Mouse (Mus musculus) erythroblast, adult 5-6 weeks (primary cell): Measurements from ENCODE around the gene Ppp2r2c. TPM values are rescaled to one million over a fixed set of nuclear protein-coding genes. Genes with fewer than 3 reads are reported as not detected.

ENCODE experiments used
- ATAC-seq: replicated peaks from 2 replicates; pipeline ENCODE4 v1.8.0; 2016; ENCODE audit warnings: moderate number of reproducible peaks, mild to moderate bottlenecking, moderate TSS enrichment, inconsistent platforms; ENCODE audit not compliant: poor library complexity, low FRiP score, severe bottlenecking
- total RNA-seq, 2 experiments: library from RNA; stranded (forward) in 1 of 2; stranded (reverse) in 1 of 2; fragments of 150-400 nt in 1 of 2; fragments of 200-764, 138-1000 nt in 1 of 2; gene quantifications; 2 replicates each; pipeline versions ENCODE4 v1.2.3 to v1.2.4; 2015 to 2017; ENCODE audit warnings: low replicate concordance in 2 of 2

Ppp2r2c gene
- total RNA-seq, 2 experiments from 2014 or later, result 0.26 TPM; not detected in 1

- ATAC-seq, result no peak
Observed at GRCm38 (mm10) chr5:36894070-36894469, 25.8 kb downstream of the Ppp2r2c start.

- no peak for ATAC-seq
Observed at GRCm38 (mm10) chr5:36894604-36895368, 26.5 kb downstream of the Ppp2r2c start.

- no peak for ATAC-seq
Observed at GRCm38 (mm10) chr5:36895621-36896573, 27.6 kb downstream of the Ppp2r2c start.

- ATAC-seq, result no peak
Observed at GRCm38 (mm10) chr5:36897999-36898398, 29.7 kb downstream of the Ppp2r2c start.

- no peak for ATAC-seq
Observed at GRCm38 (mm10) chr5:36898415-36899109, 30.2 kb downstream of the Ppp2r2c start.

GRCm38 (mm10) chr5:36899392-36899791, 31.1 kb downstream of the Ppp2r2c start:
- no peak for ATAC-seq

GRCm38 (mm10) chr5:36900189-36900619, 31.9 kb downstream of the Ppp2r2c start:
- ATAC-seq, result no peak

GRCm38 (mm10) chr5:36902807-36903206, 34.5 kb downstream of the Ppp2r2c start:
- no peak for ATAC-seq

- ATAC-seq, result no peak
Observed at GRCm38 (mm10) chr5:36904131-36904530, 35.8 kb downstream of the Ppp2r2c start.

GRCm38 (mm10) chr5:36904703-36905102, 36.4 kb downstream of the Ppp2r2c start:
- no peak for ATAC-seq

GRCm38 (mm10) chr5:36905216-36905615, 36.9 kb downstream of the Ppp2r2c start:
- ATAC-seq, result no peak

- no peak for ATAC-seq
Observed at GRCm38 (mm10) chr5:36907695-36908094, 39.4 kb downstream of the Ppp2r2c start.

- ATAC-seq, result no peak
Observed at GRCm38 (mm10) chr5:36909545-36909944, 41.2 kb downstream of the Ppp2r2c start.

GRCm38 (mm10) chr5:36910980-36911379, 42.7 kb downstream of the Ppp2r2c start:
- no peak for ATAC-seq

GRCm38 (mm10) chr5:36911759-36912352, 43.5 kb downstream of the Ppp2r2c start:
- ATAC-seq, result no peak

GRCm38 (mm10) chr5:36912602-36913310, 44.4 kb downstream of the Ppp2r2c start:
- ATAC-seq, result no peak

- no peak for ATAC-seq
Observed at GRCm38 (mm10) chr5:36915256-36915655, 46.9 kb downstream of the Ppp2r2c start.

GRCm38 (mm10) chr5:36916581-36916980, 48.3 kb downstream of the Ppp2r2c start:
- ATAC-seq, result no peak

- ATAC-seq, result no peak
Observed at GRCm38 (mm10) chr5:36917245-36917644, 48.9 kb downstream of the Ppp2r2c start.
